Mouse (Mus musculus) kidney, adult 8-10 months (tissue): ENCODE results near the gene Nipal4.
"Not testable (repeated sequence)": the region's sequence is repeated elsewhere in the genome, so short reads cannot be mapped to it uniquely, and the experiment has no call there.

Source experiments
- DNase-seq, 2 experiments: peaks; one replicate each; pipeline ENCODE4 v3.0.0; 2022

Gene Nipal4

DNA sequence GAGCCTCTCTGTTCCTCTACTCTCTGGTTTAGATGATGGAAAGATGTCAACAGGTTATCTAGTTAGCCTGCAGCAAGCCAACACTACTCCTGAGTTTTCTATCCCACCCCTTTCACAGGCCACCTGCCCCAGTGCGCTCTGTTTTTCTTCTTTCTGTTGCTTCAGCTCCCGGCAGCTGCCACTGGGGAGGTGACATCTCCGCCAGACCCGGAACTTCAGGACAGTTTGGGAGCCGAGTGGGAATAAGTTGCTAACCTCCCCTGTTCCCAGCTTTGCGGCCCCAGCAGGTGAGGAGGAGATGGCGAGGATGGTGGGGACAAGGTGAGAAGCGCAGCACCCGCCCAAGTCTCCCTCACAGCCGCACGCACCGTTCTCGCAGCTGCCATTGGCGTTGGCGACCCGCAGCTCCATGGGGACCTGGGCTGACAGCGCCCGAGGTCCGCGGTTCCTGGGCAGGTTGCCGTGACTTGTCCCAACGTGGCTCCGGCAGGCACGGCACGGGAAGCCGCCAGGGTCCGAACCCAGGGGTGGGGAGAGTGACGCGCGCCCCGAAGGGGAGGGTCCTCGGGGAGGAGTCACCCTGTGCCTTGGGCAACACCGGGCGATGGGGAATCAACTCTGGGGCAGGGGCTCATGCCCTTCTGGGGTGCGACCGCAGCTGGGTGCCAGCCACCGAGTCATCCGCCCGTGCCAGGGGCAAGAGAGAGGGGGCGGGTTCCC is at the start of gene Nipal4:
Gene Nipal4, minus strand, starts transcription at position 643 of the 720 bp plus-strand sequence.
- no peak for DNase-seq

GRCm38 (mm10) chr11:46215354-46215753 is 49.0 kb upstream of the Nipal4 start:
- peak; percentile 48 to 50 for DNase-seq

DNA sequence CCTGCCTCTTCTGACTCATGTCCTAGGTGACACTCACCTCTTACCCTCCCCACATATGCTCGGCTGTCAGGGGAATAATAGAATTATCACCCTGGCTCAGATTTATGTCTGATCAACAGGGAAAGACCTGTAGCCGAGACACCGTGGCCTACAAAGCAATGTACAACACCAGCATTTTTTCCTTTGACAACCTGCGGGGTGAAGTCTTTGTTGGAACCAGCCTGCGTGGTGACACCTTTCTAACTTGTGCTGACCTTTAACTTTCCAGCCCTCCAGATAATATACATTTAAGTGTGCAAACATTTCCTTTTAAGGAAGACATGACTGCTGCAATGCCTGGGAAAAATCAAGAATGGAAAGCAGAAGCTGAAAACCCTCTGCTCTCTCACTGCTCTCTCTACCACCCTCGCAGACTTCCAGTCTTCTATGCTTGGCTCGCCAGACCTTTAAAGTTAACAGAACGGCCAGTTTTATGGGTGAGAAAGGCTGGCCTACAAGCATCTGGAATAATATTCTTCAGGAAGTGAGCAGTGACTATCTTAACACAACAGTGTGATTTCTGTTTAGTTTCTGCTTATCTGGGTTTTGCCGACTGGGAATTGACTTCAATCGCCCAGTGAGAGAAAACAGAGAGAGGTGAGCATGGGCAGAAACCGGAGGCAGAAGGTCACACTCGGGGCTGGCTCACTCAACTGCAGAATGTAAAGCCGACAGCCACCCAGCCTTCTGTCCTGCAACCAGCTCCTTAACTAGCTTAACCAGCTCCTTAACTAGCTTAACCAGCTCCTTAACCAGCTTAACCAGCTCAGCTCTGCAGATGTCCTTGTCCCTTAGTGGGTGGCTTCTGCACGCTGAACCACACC is 48.3 kb upstream of the Nipal4 start:
- no peak for DNase-seq

GRCm38 (mm10) chr11:46213844-46214243 is 47.5 kb upstream of the Nipal4 start:
- no peak for DNase-seq

DNA sequence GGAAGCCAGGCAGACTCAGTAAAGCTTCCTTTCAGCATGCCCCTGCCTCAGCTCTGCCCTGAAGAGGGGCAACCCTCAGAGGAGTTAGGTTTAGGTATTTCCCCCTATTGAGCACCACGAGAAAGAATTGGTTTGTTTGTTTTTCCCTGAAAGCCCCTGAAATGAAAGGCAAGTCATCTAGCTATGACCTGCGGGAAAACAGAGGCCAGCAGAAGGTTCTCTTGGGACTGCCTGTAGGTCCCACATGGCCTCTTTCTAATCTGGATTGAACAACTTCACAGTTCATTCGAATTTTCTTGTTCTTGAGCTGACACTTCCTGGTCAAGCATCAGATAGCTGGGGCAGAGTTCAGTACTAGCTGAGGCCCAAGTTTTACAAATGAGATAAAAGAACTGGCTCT is 45.5 kb upstream of the Nipal4 start:
- no peak for DNase-seq

DNA sequence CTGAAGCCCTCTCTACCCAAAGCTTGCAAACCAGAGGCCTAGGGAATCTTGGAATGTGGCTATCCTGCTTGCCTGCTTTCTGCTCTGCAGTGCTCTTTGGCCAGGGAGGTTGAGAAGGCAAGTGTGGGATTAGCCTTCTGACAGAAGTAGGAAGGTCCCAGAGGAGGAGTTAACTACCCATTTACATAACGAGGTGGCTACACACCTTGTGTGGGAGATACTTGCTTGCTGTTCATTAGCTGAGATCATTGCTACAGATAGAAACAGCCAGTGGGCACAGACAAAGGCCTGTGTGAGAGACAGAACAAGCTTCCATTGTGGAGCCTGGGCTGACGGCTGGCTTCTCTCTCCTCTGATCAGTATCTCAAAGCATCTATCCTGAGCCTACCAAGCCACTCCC is 43.6 kb upstream of the Nipal4 start:
- peak; percentile 28 to 51 for DNase-seq

GRCm38 (mm10) chr11:46205639-46206409 is 39.5 kb upstream of the Nipal4 start:
- DNase-seq = no peak

- DNase-seq = peak; percentile 34 to 40
Measured at GRCm38 (mm10) chr11:46204841-46205240, 38.5 kb upstream of the Nipal4 start.

GRCm38 (mm10) chr11:46202547-46202887 is 36.2 kb upstream of the Nipal4 start:
- no peak for DNase-seq

- no peak for DNase-seq
Measured at GRCm38 (mm10) chr11:46201636-46202546, 35.6 kb upstream of the Nipal4 start.

DNA sequence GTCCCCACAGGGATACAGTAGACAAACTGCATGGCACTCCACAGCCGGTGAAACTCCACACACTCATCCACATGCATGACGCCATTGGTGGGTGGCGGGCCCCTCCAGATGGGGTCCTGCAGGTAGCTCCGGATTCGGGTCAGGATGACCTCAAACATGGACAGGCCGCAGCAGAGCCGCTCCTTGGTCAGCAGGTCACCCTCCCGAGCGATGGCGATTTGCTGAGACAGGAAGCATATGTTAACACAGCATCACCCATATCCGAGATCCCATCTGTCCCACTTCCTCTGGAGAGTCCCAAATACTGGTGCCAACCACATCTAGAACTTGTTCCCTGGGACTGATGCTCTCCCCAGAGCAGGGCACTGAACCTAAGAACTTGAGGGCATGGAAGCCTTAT is 34.4 kb upstream of the Nipal4 start:
- no peak for DNase-seq

GRCm38 (mm10) chr11:46194175-46194574 is 27.9 kb upstream of the Nipal4 start:
- DNase-seq = peak; percentile 23 to 49

DNA sequence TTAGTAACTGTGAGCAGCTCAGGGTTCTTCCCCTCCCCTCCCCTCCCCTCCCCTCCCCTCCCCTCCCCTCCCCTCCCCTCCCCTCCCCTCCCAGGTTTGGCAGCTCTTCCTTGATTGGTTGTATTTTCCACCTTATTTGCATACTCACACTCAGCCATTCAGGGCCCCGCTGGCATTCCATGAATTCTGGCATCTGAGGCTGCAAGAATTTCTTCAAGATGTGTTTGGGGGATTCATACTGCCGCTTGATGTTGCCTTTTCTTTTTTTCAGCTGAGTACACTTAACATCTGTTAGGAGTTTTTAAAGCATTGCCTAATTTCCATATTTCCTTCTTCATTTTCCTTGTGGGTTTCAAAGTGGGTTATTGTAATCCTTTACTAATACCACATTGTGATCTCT is 22.0 kb upstream of the Nipal4 start:
- no peak for DNase-seq

DNA sequence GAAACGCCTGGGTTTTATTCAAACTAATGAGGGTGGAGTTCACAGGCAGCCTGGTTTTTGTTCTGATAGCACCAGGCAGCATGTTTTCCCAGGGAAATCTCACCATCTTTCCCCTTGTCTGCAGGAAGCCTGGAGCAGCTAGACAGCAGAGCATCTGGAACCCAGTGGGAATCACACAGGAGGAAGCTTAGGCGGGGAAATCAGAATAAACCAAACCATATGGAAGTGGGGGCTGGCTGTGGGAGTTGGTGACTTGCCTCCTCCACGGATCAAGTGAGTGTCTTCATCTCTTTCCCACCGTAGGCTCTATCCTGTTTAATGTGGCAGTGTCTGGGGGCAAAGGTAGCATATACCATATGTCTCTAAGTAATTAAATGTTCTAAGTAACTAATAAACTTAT is 19.2 kb upstream of the Nipal4 start:
- DNase-seq = no peak

DNA sequence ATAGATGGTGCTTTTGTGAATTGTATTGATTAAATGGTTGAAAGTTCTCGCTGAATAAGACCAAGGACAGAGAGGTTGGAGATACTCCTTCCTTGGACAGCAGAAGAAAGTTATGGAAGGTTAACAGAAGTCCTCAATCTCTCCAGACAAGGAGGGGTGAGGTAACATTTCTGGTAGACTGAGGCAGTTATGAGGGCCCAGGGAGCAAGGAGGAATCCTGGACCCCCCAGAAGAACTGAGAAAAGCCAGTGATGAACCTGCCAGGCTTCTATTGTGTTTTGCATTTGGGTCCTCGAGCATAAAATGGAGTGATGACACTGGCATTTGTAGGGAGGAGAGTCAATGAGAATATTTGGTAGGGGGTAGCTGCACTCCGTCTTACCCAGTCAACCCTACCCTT is 18.6 kb upstream of the Nipal4 start:
- no peak for DNase-seq

DNA sequence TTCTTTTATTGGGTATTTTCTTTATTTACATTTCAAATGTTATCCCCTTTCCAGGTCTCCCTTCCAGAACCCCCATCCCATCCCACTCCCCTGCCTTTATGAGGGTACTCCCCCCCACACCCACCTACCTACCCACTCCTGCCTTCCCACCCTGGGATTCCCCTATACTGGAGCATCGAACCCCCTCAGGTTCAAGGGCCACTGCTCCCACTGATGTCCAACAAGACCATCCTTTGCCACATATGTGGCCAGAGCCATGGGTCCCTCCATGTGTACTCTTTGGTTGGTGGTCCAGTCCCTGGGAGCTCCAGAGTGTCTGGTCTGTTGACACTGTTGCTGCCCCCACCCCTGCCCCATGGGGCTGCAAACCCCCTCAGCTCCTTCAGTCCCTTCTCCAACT is 15.7 kb upstream of the Nipal4 start:
- DNase-seq = not testable (repeated sequence)

GRCm38 (mm10) chr11:46177246-46178043 is 11.1 kb upstream of the Nipal4 start:
- DNase-seq = no peak

GRCm38 (mm10) chr11:46176155-46176554 is 9.8 kb upstream of the Nipal4 start:
- no peak for DNase-seq

DNA sequence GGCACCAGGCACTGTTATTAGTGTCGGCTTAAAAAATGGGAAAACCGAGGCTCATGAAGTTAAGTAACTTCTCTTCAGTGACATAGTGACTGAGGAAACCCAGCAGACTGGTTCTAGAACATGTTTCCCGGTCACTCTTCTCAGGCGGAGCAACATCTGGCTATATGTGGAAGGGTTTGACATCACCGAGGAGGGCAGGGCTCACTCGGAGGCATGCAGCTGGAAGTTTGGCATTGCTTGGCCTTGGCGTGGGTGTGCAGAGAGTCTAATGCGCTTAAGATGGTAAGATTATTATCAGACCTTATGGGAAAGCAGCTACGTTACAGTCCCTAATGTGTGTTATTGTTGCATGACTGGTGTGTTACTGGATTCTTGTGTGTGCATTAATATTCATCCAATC is 5.8 kb upstream of the Nipal4 start:
- no peak for DNase-seq

- DNase-seq = no peak
Measured at GRCm38 (mm10) chr11:46169908-46170307, 3.6 kb upstream of the Nipal4 start.

GRCm38 (mm10) chr11:46168506-46168905 is 2.2 kb upstream of the Nipal4 start:
- DNase-seq = no peak

DNA sequence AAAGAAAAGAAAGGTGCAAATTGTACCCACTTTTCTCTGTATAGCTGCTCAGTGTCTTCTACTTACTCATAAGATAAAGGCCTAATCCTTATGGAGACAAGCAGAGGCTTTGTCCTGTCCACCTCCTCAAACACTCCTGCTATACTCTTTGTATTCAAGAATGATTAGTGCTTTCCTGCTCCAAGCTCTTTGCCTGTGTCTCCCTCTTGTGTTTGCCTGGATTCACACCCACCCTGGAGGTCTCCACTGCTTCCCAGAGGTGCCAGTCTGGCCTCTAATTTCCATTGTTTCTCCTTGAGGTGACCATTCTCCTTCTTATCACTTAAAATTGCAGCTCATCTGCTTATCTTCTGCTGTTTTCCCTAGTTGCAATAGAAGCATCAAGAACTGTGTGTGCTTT is 8.8 kb downstream of the Nipal4 start:
- no peak for DNase-seq
